Mouse (Mus musculus) neural tube, embryonic 12.5 days (tissue): ENCODE measurements around the gene Arl8a. TPM values are rescaled to one million over a fixed set of nuclear protein-coding genes. Genes with fewer than 3 reads are reported as not detected.
"Not testable (repeated sequence)": the region's sequence is repeated elsewhere in the genome, so short reads cannot be mapped to it uniquely, and the experiment has no call there.

Experiments used
- ATAC-seq: fragments of 200-750 bp; cut with Nextera tagmentation; 2 replicates; pipeline ENCODE4 v1.8.0; 2017; ENCODE audit warnings: low read depth, mild to moderate bottlenecking, moderate TSS enrichment, moderate library complexity; ENCODE audit not compliant: low FRiP score
- H3K27ac ChIP-seq: fragments of 300-500 bp; sonication (generic); 2 replicates; pipeline ENCODE4 v1.5.1; 2016
- H3K27me3 ChIP-seq: fragments of 300-500 bp; sonication (generic); replicated peaks from 2 replicates; pipeline ENCODE4 v1.6.1; 2016; ENCODE audit warnings: mild to moderate bottlenecking
- H3K36me3 ChIP-seq: fragments of 300-500 bp; sonication (generic); 2 replicates; pipeline ENCODE4 v1.6.1; 2016; ENCODE audit warnings: mild to moderate bottlenecking
- H3K4me1 ChIP-seq: fragments of 300-500 bp; sonication (generic); 2 replicates; pipeline ENCODE4 v1.6.1; 2016
- H3K4me2 ChIP-seq: fragments of 300-500 bp; sonication (generic); replicated peaks from 2 replicates; pipeline ENCODE4 v1.6.1; 2016; ENCODE audit warnings: mild to moderate bottlenecking
- H3K4me3 ChIP-seq: fragments of 300-500 bp; sonication (generic); 2 replicates; pipeline ENCODE4 v1.5.1; 2016
- H3K9ac ChIP-seq: fragments of 300-500 bp; sonication (generic); 2 replicates; pipeline ENCODE4 v1.6.1; 2016; ENCODE audit warnings: mild to moderate bottlenecking
- H3K9me3 ChIP-seq: fragments of 300-500 bp; sonication (generic); 2 replicates; pipeline ENCODE4 v1.6.1; 2016; ENCODE audit warnings: mild to moderate bottlenecking
- WGBS: fragments of 180-500 bp; shearing (Covaris S2); methylation state at CpG from one replicate; pipeline ENCODE4 v1.1.7; 2016; 5-methylcytosine and 5-hydroxymethylcytosine counted together
- polyA plus RNA-seq: library from polyadenylated mRNA; unstranded; fragments of >200 nt; fragmentation: Nextera tagmentation; extraction: Ambion mirVana; gene quantifications from 2 replicates; pipeline ENCODE4 v1.2.1, GENCODE M21; 2016

Arl8a gene
- 185 and 197 TPM in 2 replicates for polyA plus RNA-seq

DNA sequence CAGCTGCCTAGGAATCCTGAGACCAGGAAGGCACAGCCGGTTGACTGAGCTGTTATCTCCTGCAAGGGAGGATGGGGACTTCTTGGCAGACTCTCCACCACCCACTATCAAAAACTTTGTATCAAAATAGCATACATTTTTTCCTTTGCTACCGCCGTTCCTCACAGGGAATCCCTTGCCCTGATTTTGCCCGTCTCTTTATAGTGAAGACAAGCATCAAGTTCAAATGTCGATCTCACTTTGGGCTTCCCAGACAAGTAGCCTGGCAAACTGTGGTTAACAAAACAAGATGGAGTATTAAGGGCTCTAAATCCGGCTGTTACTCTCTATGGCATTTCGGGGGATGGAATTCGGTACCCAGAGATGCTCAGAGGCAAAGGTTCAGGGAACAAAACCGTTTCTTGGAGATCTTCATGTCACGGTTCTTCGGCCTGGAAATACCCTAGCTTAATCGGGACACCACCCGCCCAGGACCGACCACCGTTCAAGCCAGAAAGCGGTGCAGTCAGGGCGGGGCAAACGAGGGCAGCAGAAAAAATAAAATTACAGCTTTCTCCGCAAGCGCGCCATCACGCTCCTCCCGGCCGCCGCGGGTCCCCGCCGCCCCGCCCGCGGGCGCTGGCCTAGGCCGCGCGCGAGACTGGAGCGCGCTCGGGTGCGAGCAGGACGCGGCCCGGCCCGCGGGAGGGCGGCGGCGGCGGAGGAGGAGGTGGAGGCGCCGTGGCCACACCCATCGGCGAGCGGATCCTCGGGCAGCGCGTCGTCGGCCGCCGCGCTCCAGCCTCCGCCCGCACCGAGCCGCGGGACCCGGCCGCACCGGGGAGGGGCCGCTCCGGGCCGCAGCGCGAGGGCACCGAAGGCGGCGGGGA, at the start of gene Arl8a:
TSS of gene Arl8a (plus strand) at position 748 of the 869 bp plus-strand sequence.
- Histone ChIP-seq H3K4me1 (peaks cover 16% of the 10 kb centered on the region), H3K27ac (peak within 1 kb of the TSS; percentile 78), H3K4me2 (peak within 1 kb of the TSS; percentile 82), H3K4me3 (peak within 1 kb of the TSS; percentile 92), H3K36me3 (no peaks in the 10 kb centered on the region; the same call in 1 of the 2 replicates), H3K9ac (peak within 1 kb of the TSS; percentile 91), H3K9me3 (no peaks in the 10 kb centered on the region), H3K27me3 (peaks cover 10% of the 10 kb centered on the region; the same call in 1 of the 2 replicates)
- peak; percentile 72 for ATAC-seq
- WGBS = under 1% methylated on average over 68 of the region's 78 CpGs

DNA sequence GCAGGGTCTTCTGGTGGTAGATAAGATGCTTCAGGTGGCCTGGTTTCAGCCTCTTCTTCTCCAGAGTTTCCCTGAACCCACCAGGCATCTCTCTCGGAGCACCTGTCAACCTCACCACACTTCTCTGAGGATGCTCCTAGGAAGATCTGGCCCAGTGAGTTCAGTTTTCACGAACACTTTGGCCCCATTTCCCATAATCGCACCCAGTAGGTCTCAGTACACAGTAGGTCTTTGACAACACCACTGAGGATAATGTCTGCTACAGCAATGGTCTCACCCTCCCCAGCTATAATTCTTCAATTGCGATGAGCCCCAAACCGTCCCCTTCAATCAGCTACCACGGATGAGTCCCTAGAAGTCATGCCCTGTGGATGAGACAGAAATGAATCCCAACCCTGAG, 49.2 kb upstream of the Arl8a start:
- Histone ChIP-seq H3K27ac (no peak overlapping the region), H3K27me3 (peaks cover 16% of the 10 kb centered on the region), H3K4me1 (no peaks in the 10 kb centered on the region), H3K4me3 (no peak overlapping the region), H3K4me2 (no peak overlapping the region), H3K9me3 (no peaks in the 10 kb centered on the region), H3K9ac (no peak overlapping the region), H3K36me3 (no peaks in the 10 kb centered on the region)
- 92% methylated on average over 6 of the region's 6 CpGs for WGBS
- ATAC-seq = no peak

DNA sequence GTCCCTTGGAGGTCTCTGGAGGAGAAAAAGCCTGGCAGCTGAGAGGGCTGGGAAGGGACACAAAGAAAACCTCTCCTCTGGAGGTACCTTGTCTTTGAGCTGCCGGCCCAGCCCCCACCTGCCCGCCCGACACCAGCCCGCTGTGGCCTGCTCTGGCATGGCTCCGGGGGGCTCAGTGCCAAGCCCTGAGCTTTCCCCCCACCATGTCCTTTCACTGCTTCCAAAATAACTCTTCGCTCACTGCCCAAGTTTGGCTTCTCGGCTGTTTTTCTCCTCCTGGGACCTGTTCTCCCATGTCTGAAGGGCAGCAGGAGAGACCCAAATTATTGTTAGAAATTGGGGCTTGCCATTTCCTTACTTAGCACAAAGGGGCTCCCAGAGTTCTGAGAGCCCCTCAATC, 48.2 kb upstream of the Arl8a start:
- H3K27me3 ChIP-seq = peaks cover 25% of the 10 kb centered on the region
- WGBS = 90% methylated on average over 7 of the region's 7 CpGs

DNA sequence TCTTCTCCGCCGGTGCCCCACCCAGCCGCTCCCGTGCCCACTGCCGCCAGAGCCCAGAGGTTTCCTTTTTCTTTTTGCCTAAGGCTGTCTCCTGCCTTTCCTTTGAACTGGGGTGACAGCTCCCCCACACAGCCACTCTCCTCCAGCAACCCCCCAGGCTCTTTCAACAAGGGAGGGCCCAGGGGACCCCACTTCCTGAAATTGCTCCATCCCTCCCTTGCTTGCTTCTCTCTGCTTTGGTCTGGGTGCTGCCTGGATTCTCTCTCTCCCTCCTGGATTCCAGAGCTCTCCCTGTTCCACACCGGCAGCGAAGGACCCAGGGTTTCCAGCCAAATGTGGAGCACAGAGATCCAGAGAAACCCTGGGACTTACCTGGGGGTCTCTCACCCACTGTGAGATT, 46.2 kb upstream of the Arl8a start:
- no peak overlapping the region for H3K9ac ChIP-seq
- no peak overlapping the region for H3K27ac ChIP-seq
- H3K4me1 ChIP-seq = peaks cover 4% of the 10 kb centered on the region; the same call in 1 of the 2 replicates
- no peak overlapping the region for H3K4me2 ChIP-seq
- ATAC-seq = no peak
- H3K4me3 ChIP-seq = no peak overlapping the region
- H3K27me3 ChIP-seq = peaks cover 45% of the 10 kb centered on the region
- WGBS = 66% methylated on average over 7 of the region's 7 CpGs
- no peaks in the 10 kb centered on the region for H3K9me3 ChIP-seq
- H3K36me3 ChIP-seq = no peaks in the 10 kb centered on the region

More for the DNA sequence above, 48.2 kb upstream of the Arl8a start:
- H3K27ac ChIP-seq = no peak overlapping the region
- no peaks in the 10 kb centered on the region for H3K36me3 ChIP-seq
- H3K4me2 ChIP-seq = no peak overlapping the region
- H3K9me3 ChIP-seq = no peaks in the 10 kb centered on the region
- no peak for ATAC-seq
- no peak overlapping the region for H3K9ac ChIP-seq
- H3K4me1 ChIP-seq = no peaks in the 10 kb centered on the region
- H3K4me3 ChIP-seq = no peak overlapping the region

DNA sequence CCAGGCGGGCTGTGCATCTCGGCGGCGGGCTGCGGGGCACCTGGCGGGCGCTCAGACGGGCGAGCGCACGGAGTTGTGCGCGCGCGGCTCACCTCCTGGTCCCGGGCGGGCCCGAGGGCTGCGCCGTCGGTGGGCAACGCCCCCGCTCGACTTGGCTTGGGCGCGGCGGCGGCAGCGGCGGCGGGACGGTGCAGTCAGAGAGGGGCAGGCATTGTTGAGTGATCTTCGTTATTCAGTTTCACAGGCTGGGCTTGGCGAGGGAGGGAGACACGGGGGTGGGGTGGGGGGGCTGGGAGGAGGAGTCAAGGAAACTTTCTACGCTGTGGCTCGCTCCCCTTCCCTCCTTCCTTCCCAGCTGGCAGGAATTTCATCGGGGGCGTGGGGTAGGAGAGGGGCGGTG, 41.5 kb upstream of the Arl8a start, which contains the start of gene Lgr6:
TSS of gene Lgr6 (minus strand) at position 153 of the 400 bp plus-strand sequence.
- Histone ChIP-seq H3K9me3 (no peaks in the 10 kb centered on the region), H3K4me2 (peak within 1 kb of the TSS; percentile 72), H3K27ac (no peak within 1 kb of the TSS), H3K36me3 (no peaks in the 10 kb centered on the region), H3K4me1 (peaks cover 4% of the 10 kb centered on the region; the same call in 1 of the 2 replicates), H3K27me3 (peaks cover 55% of the 10 kb centered on the region), H3K4me3 (peak within 1 kb of the TSS; percentile 37), H3K9ac (peak within 1 kb of the TSS; percentile 34; the same call in 1 of the 2 replicates)
- ATAC-seq = no peak
- 1% methylated on average over 40 of the region's 40 CpGs for WGBS

DNA sequence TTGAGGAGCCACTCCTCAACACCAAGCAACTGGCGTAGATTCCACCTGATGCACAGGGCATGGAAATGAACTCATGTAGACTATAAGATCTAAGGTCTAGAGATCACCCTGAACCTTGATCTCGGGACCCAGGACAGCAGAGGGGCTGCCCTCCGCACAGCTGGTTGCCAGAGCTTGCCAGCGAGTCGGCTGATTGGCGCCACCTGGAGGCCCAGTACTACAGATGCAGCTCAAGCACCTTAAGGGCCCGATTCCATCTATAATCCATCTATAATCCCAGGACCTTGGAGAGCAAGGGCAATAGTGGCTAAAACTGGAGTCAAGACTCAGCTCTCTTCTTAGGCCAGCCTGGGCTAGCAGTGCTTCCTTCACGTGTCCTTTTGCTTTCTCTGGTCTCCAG, 40.7 kb upstream of the Arl8a start:
- Histone ChIP-seq H3K9me3 (no peaks in the 10 kb centered on the region), H3K4me3 (no peak overlapping the region), H3K27ac (no peak overlapping the region), H3K4me1 (peaks cover 4% of the 10 kb centered on the region; the same call in 1 of the 2 replicates), H3K27me3 (peaks cover 55% of the 10 kb centered on the region), H3K4me2 (peak overlapping the region; percentile 72), H3K36me3 (no peaks in the 10 kb centered on the region), H3K9ac (no peak overlapping the region)
- WGBS = 2% methylated on average over 8 of the region's 8 CpGs
- no peak for ATAC-seq

DNA sequence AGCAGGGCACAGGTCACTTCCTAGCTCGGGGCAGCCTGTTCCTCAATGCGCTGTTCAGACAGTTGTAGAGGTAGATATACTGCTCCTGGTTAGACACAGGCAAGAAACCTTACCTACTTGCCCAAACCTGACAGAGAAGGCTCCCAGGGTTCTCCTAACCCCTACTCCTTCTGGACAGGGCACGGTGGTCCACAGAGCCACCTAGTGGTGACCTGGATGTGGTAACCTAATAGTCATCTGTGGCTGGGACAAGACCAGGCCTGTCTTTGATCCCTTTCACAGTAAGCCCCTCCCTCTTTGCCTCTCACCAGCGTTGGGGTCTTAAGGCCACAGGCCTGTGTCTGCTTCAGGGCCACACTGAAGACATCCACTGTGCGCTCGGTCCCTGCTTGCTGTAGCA, 38.0 kb upstream of the Arl8a start:
- Histone ChIP-seq H3K4me1 (peaks cover 4% of the 10 kb centered on the region; the same call in 1 of the 2 replicates), H3K27ac (no peak overlapping the region), H3K9ac (no peak overlapping the region), H3K36me3 (no peaks in the 10 kb centered on the region), H3K4me3 (no peak overlapping the region), H3K27me3 (peaks cover 38% of the 10 kb centered on the region), H3K4me2 (no peak overlapping the region), H3K9me3 (no peaks in the 10 kb centered on the region)
- WGBS = 43% methylated on average over 6 of the region's 6 CpGs
- ATAC-seq = no peak

DNA sequence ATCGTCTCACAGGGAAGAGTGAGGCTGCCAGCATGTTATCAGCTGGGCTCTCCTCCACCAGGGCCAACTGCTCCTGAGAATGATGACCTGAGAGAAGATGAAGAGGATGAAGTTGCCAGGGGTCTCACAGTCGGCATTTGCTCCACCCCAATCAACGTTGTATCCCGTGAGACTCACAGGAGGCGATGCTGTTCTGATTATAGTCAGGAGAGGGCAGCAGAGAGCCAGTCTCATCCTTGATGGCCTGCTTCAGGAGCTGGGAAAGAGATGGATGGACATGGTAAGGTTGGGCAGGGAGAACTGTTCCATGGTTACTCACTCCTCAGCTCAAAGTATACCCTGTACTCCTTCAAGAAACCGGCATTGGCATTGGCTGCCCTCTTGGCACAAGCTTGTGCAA, 36.5 kb upstream of the Arl8a start:
- H3K9ac ChIP-seq = no peak overlapping the region
- H3K9me3 ChIP-seq = no peaks in the 10 kb centered on the region
- H3K4me1 ChIP-seq = no peaks in the 10 kb centered on the region; the same call in 1 of the 2 replicates
- no peak overlapping the region for H3K4me2 ChIP-seq
- no peak for ATAC-seq
- peaks cover 23% of the 10 kb centered on the region for H3K27me3 ChIP-seq
- WGBS = 19% methylated on average over 6 of the region's 6 CpGs
- no peaks in the 10 kb centered on the region for H3K36me3 ChIP-seq
- H3K4me3 ChIP-seq = no peak overlapping the region
- no peak overlapping the region for H3K27ac ChIP-seq

DNA sequence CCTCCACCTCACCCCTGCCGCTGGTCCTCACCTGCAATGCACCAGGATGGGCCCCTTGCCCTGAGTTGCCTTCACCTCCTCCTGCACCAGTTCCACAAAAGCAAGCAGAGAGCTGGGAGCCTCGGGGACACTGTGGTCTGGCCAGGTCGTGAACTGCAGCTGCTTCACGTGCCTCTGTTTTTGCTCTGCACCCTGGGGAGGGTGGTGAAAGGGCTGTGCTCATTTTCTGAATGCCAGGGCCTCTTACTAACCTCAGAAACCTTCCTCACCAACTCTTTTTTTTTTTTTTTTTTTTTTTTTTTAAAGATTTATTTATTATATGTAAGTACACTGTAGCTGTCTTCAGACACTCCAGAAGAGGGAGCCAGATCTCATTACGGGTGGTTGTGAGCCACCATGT, 35.4 kb upstream of the Arl8a start:
- 68% methylated on average over 5 of the region's 5 CpGs for WGBS
- not testable (repeated sequence) for H3K4me3 ChIP-seq, H3K4me1 ChIP-seq, H3K27ac ChIP-seq, H3K4me2 ChIP-seq, H3K9me3 ChIP-seq, H3K36me3 ChIP-seq, H3K9ac ChIP-seq, ATAC-seq
- H3K27me3 ChIP-seq = peaks cover 11% of the 10 kb centered on the region

DNA sequence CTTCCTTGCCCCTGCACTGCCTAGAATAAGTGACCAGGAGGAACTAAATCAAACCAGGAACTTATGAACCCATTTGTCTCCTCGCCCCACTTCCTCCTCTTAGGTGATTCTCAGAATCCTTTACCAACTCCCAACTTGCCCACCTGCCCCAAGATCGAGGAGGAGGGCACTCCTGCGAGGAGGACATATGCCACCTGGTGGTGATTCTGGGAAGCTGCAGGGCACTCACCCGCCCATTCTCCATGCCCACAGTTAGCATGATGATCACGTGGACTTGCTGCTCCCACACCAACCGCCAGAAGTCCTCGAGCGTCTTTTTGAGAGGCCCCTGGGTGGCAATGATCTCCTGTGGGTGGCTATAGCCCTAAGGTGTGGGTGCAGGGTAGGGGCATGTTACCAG, 34.0 kb upstream of the Arl8a start:
- no peak overlapping the region for H3K4me3 ChIP-seq
- WGBS = 10% methylated on average over 8 of the region's 8 CpGs
- H3K9ac ChIP-seq = no peak overlapping the region
- H3K36me3 ChIP-seq = no peaks in the 10 kb centered on the region
- no peaks in the 10 kb centered on the region for H3K4me1 ChIP-seq
- no peak overlapping the region for H3K27ac ChIP-seq
- H3K27me3 ChIP-seq = 0 out of 2 replicates have a peak, but pooled peaks cover 3% of the 10 kb centered on the region
- no peaks in the 10 kb centered on the region for H3K9me3 ChIP-seq
- ATAC-seq = peak; percentile 46; the same call in 1 of the 2 replicates
- H3K4me2 ChIP-seq = no peak overlapping the region

DNA sequence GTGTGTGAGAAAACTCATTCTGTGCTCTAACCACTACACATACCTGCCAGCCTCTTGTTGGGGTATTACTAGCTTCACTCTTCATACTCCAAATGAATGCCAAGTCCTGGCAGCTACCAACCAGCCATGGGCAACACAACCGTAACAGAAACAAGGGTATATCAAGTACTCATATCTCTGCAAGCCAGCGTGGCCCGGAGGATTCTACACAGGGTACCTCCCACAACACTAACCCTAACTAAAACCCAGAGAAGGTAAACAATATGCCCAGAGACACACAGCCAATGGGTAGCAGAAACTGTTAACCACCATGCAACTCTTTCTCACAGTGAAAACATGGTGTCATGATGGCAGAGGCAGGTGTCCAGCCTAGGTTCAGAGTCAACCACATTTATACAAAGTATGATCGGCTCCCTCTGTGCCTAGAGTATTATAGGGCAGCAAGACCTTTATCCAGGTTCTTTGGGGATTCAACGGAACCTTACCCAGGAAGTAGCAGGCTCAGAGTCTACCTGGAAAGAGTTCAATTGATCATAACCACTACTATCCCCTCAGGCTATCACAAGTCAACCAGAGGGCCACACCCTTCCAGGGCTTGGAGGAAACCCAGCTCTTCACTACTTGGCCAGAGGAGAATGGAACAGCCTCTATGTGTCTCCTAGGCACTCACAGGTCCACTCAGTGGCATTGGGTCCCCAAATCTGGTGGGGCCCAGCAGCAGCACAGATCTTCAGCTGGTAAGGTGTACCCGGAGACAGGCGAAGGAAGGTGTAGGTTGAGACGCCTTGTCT, 21.9 kb upstream of the Arl8a start:
- Histone ChIP-seq H3K4me1 (0 out of 2 replicates have a peak, but pooled peaks cover 4% of the 10 kb centered on the region), H3K9ac (no peak overlapping the region), H3K27ac (no peak overlapping the region), H3K4me2 (no peak overlapping the region), H3K4me3 (no peak overlapping the region), H3K9me3 (no peaks in the 10 kb centered on the region), H3K36me3 (no peaks in the 10 kb centered on the region), H3K27me3 (peaks cover 9% of the 10 kb centered on the region)
- WGBS = 93% methylated on average over 8 of the region's 8 CpGs
- no peak for ATAC-seq

DNA sequence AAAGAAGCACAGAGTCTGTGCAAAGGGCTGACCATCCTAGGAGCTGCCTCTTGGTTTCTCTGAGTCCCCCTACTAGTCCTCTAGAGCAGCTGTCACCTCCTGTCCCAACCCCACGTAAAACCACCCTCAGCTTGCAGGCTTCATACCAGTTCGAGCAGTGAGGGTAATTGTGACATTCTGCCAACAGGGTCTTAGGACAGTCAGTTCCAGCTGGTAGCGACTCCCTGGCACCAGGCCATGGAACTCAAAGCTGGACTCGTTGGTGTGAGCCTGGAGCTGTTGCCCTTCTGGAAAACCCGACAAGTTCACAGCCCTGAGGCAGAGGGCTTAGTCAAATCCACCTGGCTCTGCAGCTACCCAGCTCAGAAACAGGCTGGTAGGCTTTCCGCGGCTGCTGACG, 20.6 kb upstream of the Arl8a start:
- H3K27ac ChIP-seq = no peak overlapping the region
- no peaks in the 10 kb centered on the region for H3K36me3 ChIP-seq
- no peak overlapping the region for H3K4me2 ChIP-seq
- WGBS = 77% methylated on average over 8 of the region's 8 CpGs
- no peak overlapping the region for H3K9ac ChIP-seq
- ATAC-seq = no peak
- H3K9me3 ChIP-seq = no peaks in the 10 kb centered on the region
- H3K4me1 ChIP-seq = 0 out of 2 replicates have a peak, but pooled peaks cover 4% of the 10 kb centered on the region
- H3K27me3 ChIP-seq = peaks cover 11% of the 10 kb centered on the region
- H3K4me3 ChIP-seq = no peak overlapping the region
